Mouse (Mus musculus): Measurements from ENCODE around the gene Cdkn2aipnl. TPM values are rescaled to one million over a fixed set of nuclear protein-coding genes. Genes with fewer than 3 reads are reported as not detected.

Gene Cdkn2aipnl
- polyA plus RNA-seq, 1 experiment from 2014 or later: 122 TPM

- Histone ChIP-seq H3K36me3 (ENCODE audit: control insufficient read depth, insufficient read depth, low read length) (no peaks in the 10 kb centered on the region), H3K4me1 (ENCODE audit: control insufficient read depth, insufficient read depth, low read depth, low read length) (peaks cover 16% of the 10 kb centered on the region), H3K4me2 (ENCODE audit: low read length) (peak overlapping the region; percentile 27; the same call in 1 of the 2 replicates), H3K9me3 (ENCODE audit: control insufficient read depth, low read length) (no peaks in the 10 kb centered on the region), H3K27ac (ENCODE audit: low read depth, low read length) (peak overlapping the region; percentile 59; the same call in 1 of the 2 replicates), H3K4me3 (ENCODE audit: low read length) (no peak overlapping the region), H3K27me3 (replicated peaks; ENCODE audit: control insufficient read depth, insufficient read depth, low read length) (no peaks in the 10 kb centered on the region), H3K9ac (ENCODE audit: low read depth, low read length) (peak overlapping the region; percentile 52; the same call in 1 of the 2 replicates)
- 39% methylated on average over 6 of the region's 6 CpGs for WGBS
- ATAC-seq: no peak
Measured at GRCm38 (mm10) chr11:51943500-51943841, 24.0 kb upstream of the Cdkn2aipnl start.

GRCm38 (mm10) chr11:51944239-51944638 is 23.2 kb upstream of the Cdkn2aipnl start:
- no peak for ATAC-seq
- Histone ChIP-seq H3K4me3 (ENCODE audit: low read length) (no peak overlapping the region), H3K27ac (ENCODE audit: low read depth, low read length) (no peak overlapping the region)

GRCm38 (mm10) chr11:51945548-51945947 is 21.9 kb upstream of the Cdkn2aipnl start:
- no peak overlapping the region for H3K4me3 ChIP-seq (ENCODE audit: low read length)
- WGBS: 33% methylated on average over 8 of the region's 8 CpGs
- H3K4me2 ChIP-seq (ENCODE audit: low read length): no peak overlapping the region
- no peaks in the 10 kb centered on the region for H3K9me3 ChIP-seq (ENCODE audit: control insufficient read depth, low read length)
- peaks cover 16% of the 10 kb centered on the region for H3K4me1 ChIP-seq (ENCODE audit: control insufficient read depth, insufficient read depth, low read depth, low read length)
- no peaks in the 10 kb centered on the region for H3K27me3 ChIP-seq (replicated peaks; ENCODE audit: control insufficient read depth, insufficient read depth, low read length)
- H3K27ac ChIP-seq (ENCODE audit: low read depth, low read length): peak overlapping the region; percentile 46; the same call in 1 of the 2 replicates
- no peak for ATAC-seq
- H3K9ac ChIP-seq (ENCODE audit: low read depth, low read length): peak overlapping the region; percentile 9; the same call in 1 of the 2 replicates
- H3K36me3 ChIP-seq (ENCODE audit: control insufficient read depth, insufficient read depth, low read length): no peaks in the 10 kb centered on the region

More at GRCm38 (mm10) chr11:51944239-51944638, 23.2 kb upstream of the Cdkn2aipnl start:
- Histone ChIP-seq H3K9ac (ENCODE audit: low read depth, low read length) (no peak overlapping the region), H3K27me3 (replicated peaks; ENCODE audit: control insufficient read depth, insufficient read depth, low read length) (no peaks in the 10 kb centered on the region), H3K36me3 (ENCODE audit: control insufficient read depth, insufficient read depth, low read length) (no peaks in the 10 kb centered on the region), H3K4me2 (ENCODE audit: low read length) (no peak overlapping the region), H3K9me3 (ENCODE audit: control insufficient read depth, low read length) (no peaks in the 10 kb centered on the region), H3K4me1 (ENCODE audit: control insufficient read depth, insufficient read depth, low read depth, low read length) (peaks cover 16% of the 10 kb centered on the region)
- 77% methylated on average over 3 of the region's 3 CpGs for WGBS

- Histone ChIP-seq H3K9ac (ENCODE audit: low read depth, low read length) (no peak overlapping the region; the same call in 1 of the 2 replicates), H3K27me3 (replicated peaks; ENCODE audit: control insufficient read depth, insufficient read depth, low read length) (no peaks in the 10 kb centered on the region), H3K27ac (ENCODE audit: low read depth, low read length) (no peak overlapping the region), H3K4me3 (ENCODE audit: low read length) (no peak overlapping the region), H3K36me3 (ENCODE audit: control insufficient read depth, insufficient read depth, low read length) (no peaks in the 10 kb centered on the region), H3K9me3 (ENCODE audit: control insufficient read depth, low read length) (no peaks in the 10 kb centered on the region), H3K4me2 (ENCODE audit: low read length) (no peak overlapping the region), H3K4me1 (ENCODE audit: control insufficient read depth, insufficient read depth, low read depth, low read length) (peaks cover 16% of the 10 kb centered on the region)
- WGBS: 74% methylated on average over 6 of the region's 6 CpGs
- ATAC-seq: no peak
Measured at GRCm38 (mm10) chr11:51946144-51946543, 21.3 kb upstream of the Cdkn2aipnl start.

- WGBS: 86% methylated on average over 9 of the region's 9 CpGs
- no peak overlapping the region for H3K9ac ChIP-seq (ENCODE audit: low read depth, low read length)
- no peak for ATAC-seq
Measured at GRCm38 (mm10) chr11:51949155-51949840, 18.2 kb upstream of the Cdkn2aipnl start.

GRCm38 (mm10) chr11:51949919-51950318 is 17.5 kb upstream of the Cdkn2aipnl start:
- ATAC-seq: no peak
- H3K9ac ChIP-seq (ENCODE audit: low read depth, low read length): no peak overlapping the region
- 93% methylated on average over 9 of the region's 9 CpGs for WGBS
- H3K27ac ChIP-seq (ENCODE audit: low read depth, low read length): no peak overlapping the region
- no peaks in the 10 kb centered on the region for H3K27me3 ChIP-seq (replicated peaks; ENCODE audit: control insufficient read depth, insufficient read depth, low read length)
- H3K4me1 ChIP-seq (ENCODE audit: control insufficient read depth, insufficient read depth, low read depth, low read length): peaks cover 3% of the 10 kb centered on the region; the same call in 1 of the 2 replicates
- H3K4me2 ChIP-seq (ENCODE audit: low read length): no peak overlapping the region
- H3K9me3 ChIP-seq (ENCODE audit: control insufficient read depth, low read length): no peaks in the 10 kb centered on the region
- H3K36me3 ChIP-seq (ENCODE audit: control insufficient read depth, insufficient read depth, low read length): no peaks in the 10 kb centered on the region
- H3K4me3 ChIP-seq (ENCODE audit: low read length): no peak overlapping the region

More at GRCm38 (mm10) chr11:51949155-51949840, 18.2 kb upstream of the Cdkn2aipnl start:
- Histone ChIP-seq H3K27ac (ENCODE audit: low read depth, low read length) (no peak overlapping the region), H3K4me2 (ENCODE audit: low read length) (no peak overlapping the region), H3K36me3 (ENCODE audit: control insufficient read depth, insufficient read depth, low read length) (no peaks in the 10 kb centered on the region), H3K27me3 (replicated peaks; ENCODE audit: control insufficient read depth, insufficient read depth, low read length) (no peaks in the 10 kb centered on the region), H3K9me3 (ENCODE audit: control insufficient read depth, low read length) (no peaks in the 10 kb centered on the region), H3K4me3 (ENCODE audit: low read length) (no peak overlapping the region), H3K4me1 (ENCODE audit: control insufficient read depth, insufficient read depth, low read depth, low read length) (peaks cover 3% of the 10 kb centered on the region; the same call in 1 of the 2 replicates)

GRCm38 (mm10) chr11:51951861-51952420 is 15.5 kb upstream of the Cdkn2aipnl start:
- 62% methylated on average over 5 of the region's 5 CpGs for WGBS
- Histone ChIP-seq H3K9ac (ENCODE audit: low read depth, low read length) (no peak overlapping the region), H3K27ac (ENCODE audit: low read depth, low read length) (no peak overlapping the region), H3K4me3 (ENCODE audit: low read length) (no peak overlapping the region), H3K9me3 (ENCODE audit: control insufficient read depth, low read length) (no peaks in the 10 kb centered on the region), H3K4me2 (ENCODE audit: low read length) (no peak overlapping the region), H3K36me3 (ENCODE audit: control insufficient read depth, insufficient read depth, low read length) (no peaks in the 10 kb centered on the region), H3K27me3 (replicated peaks; ENCODE audit: control insufficient read depth, insufficient read depth, low read length) (no peaks in the 10 kb centered on the region), H3K4me1 (ENCODE audit: control insufficient read depth, insufficient read depth, low read depth, low read length) (no peaks in the 10 kb centered on the region)
- no peak for ATAC-seq

- H3K36me3 ChIP-seq (ENCODE audit: control insufficient read depth, insufficient read depth, low read length): no peaks in the 10 kb centered on the region
- ATAC-seq: no peak
- 86% methylated on average over 9 of the region's 9 CpGs for WGBS
- no peaks in the 10 kb centered on the region for H3K4me1 ChIP-seq (ENCODE audit: control insufficient read depth, insufficient read depth, low read depth, low read length)
- H3K9ac ChIP-seq (ENCODE audit: low read depth, low read length): no peak overlapping the region
- no peak overlapping the region for H3K4me3 ChIP-seq (ENCODE audit: low read length)
- no peaks in the 10 kb centered on the region for H3K27me3 ChIP-seq (replicated peaks; ENCODE audit: control insufficient read depth, insufficient read depth, low read length)
- no peaks in the 10 kb centered on the region; the same call in 1 of the 2 replicates for H3K9me3 ChIP-seq (ENCODE audit: control insufficient read depth, low read length)
- no peak overlapping the region for H3K4me2 ChIP-seq (ENCODE audit: low read length)
- H3K27ac ChIP-seq (ENCODE audit: low read depth, low read length): no peak overlapping the region
Measured at GRCm38 (mm10) chr11:51956112-51956511, 11.3 kb upstream of the Cdkn2aipnl start.

GRCm38 (mm10) chr11:51957760-51958159 is 9.7 kb upstream of the Cdkn2aipnl start:
- Histone ChIP-seq H3K4me2 (ENCODE audit: low read length) (no peak overlapping the region), H3K9ac (ENCODE audit: low read depth, low read length) (no peak overlapping the region), H3K4me3 (ENCODE audit: low read length) (no peak overlapping the region), H3K36me3 (ENCODE audit: control insufficient read depth, insufficient read depth, low read length) (no peaks in the 10 kb centered on the region), H3K27me3 (replicated peaks; ENCODE audit: control insufficient read depth, insufficient read depth, low read length) (no peaks in the 10 kb centered on the region), H3K9me3 (ENCODE audit: control insufficient read depth, low read length) (no peaks in the 10 kb centered on the region; the same call in 1 of the 2 replicates), H3K4me1 (ENCODE audit: control insufficient read depth, insufficient read depth, low read depth, low read length) (no peaks in the 10 kb centered on the region), H3K27ac (ENCODE audit: low read depth, low read length) (no peak overlapping the region)
- WGBS: 93% methylated on average over 4 of the region's 4 CpGs
- ATAC-seq: no peak

Data from hindbrain, embryonic 16.5 days (tissue).